Mouse (Mus musculus) c-Kit-positive CD71-positive TER-119-negative erythroid progenitor cells, embryonic 14.5 days (primary cell): ENCODE data around the gene Tmed10.

ENCODE experiments used
- DNase-seq: peaks from one replicate; pipeline ENCODE4 v3.0.0-alpha.2; 2013; ENCODE audit warnings: low read depth

Tmed10 gene

GRCm38 (mm10) chr12:85374561-85375272 is at the start of gene Tmed10:
Gene Tmed10 (minus strand): TSS chr12:85374847.
- DNase-seq, result peak; percentile 89

- no peak for DNase-seq
Observed at GRCm38 (mm10) chr12:85423236-85423635, 48.6 kb upstream of the Tmed10 start.

- DNase-seq, result no peak
Observed at GRCm38 (mm10) chr12:85422536-85422935, 47.9 kb upstream of the Tmed10 start.

GRCm38 (mm10) chr12:85420945-85421344 is 46.3 kb upstream of the Tmed10 start:
- no peak for DNase-seq

- no peak for DNase-seq
Observed at GRCm38 (mm10) chr12:85417845-85418244, 43.2 kb upstream of the Tmed10 start.

- no peak for DNase-seq
Observed at GRCm38 (mm10) chr12:85416298-85416697, 41.7 kb upstream of the Tmed10 start.

GRCm38 (mm10) chr12:85415876-85416275 is 41.2 kb upstream of the Tmed10 start:
- DNase-seq, result no peak

GRCm38 (mm10) chr12:85411136-85411535 is 36.5 kb upstream of the Tmed10 start:
- DNase-seq, result no peak

- no peak for DNase-seq
Observed at GRCm38 (mm10) chr12:85397960-85398272, 23.3 kb upstream of the Tmed10 start.

GRCm38 (mm10) chr12:85397063-85397959 is 22.7 kb upstream of the Tmed10 start:
- DNase-seq, result no peak

- no peak for DNase-seq
Observed at GRCm38 (mm10) chr12:85393981-85394380, 19.3 kb upstream of the Tmed10 start.

GRCm38 (mm10) chr12:85393526-85393925 is 18.9 kb upstream of the Tmed10 start:
- no peak for DNase-seq

GRCm38 (mm10) chr12:85391148-85391547 is 16.5 kb upstream of the Tmed10 start:
- DNase-seq, result no peak

- no peak for DNase-seq
Observed at GRCm38 (mm10) chr12:85389204-85390185, 14.8 kb upstream of the Tmed10 start.

GRCm38 (mm10) chr12:85385995-85386375 is 11.3 kb upstream of the Tmed10 start:
- no peak for DNase-seq

- no peak for DNase-seq
Observed at GRCm38 (mm10) chr12:85385329-85385994, 10.8 kb upstream of the Tmed10 start.

- DNase-seq, result no peak
Observed at GRCm38 (mm10) chr12:85382761-85383680, 8.4 kb upstream of the Tmed10 start.

GRCm38 (mm10) chr12:85381570-85381969 is 6.9 kb upstream of the Tmed10 start:
- no peak for DNase-seq

GRCm38 (mm10) chr12:85380942-85381341 is 6.3 kb upstream of the Tmed10 start:
- no peak for DNase-seq

- no peak for DNase-seq
Observed at GRCm38 (mm10) chr12:85380308-85380707, 5.7 kb upstream of the Tmed10 start.
